Mouse (Mus musculus): ENCODE measurements around the gene Hspa4l. TPM values are rescaled to one million over a fixed set of nuclear protein-coding genes. Genes with fewer than 3 reads are reported as not detected.

Hspa4l gene
- total and polyA plus RNA-seq, 2 experiments from 2014 or later: 27.8 to 46.8 TPM

GRCm38 (mm10) chr3:40799530-40800372, 55.5 kb downstream of the Hspa4l start, which contains the start of gene Plk4:
Gene Plk4, plus strand, starts transcription at chr3:40800019.
- DNase-seq (ENCODE audit: low spot score): peak; percentile 99
- Histone ChIP-seq H3K4me1 (ENCODE audit: control insufficient read depth, insufficient read depth) (peaks cover 6% of the 10 kb centered on the region; the same call in 1 of the 2 replicates), H3K4me3 (ENCODE audit: low read depth, low read length) (peak within 1 kb of the TSS; percentile 92), H3K9ac (replicated peaks; ENCODE audit: low read depth, low read length) (peak within 1 kb of the TSS; percentile 77), H3K9me3 (replicated peaks; ENCODE audit: control insufficient read depth, low read length) (no peaks in the 10 kb centered on the region), H3K27me3 (ENCODE audit: control insufficient read depth, insufficient read depth, low read length) (no peaks in the 10 kb centered on the region), H3K27ac (ENCODE audit: low read depth) (peak within 1 kb of the TSS; percentile 83), H3K4me2 (ENCODE audit: low read depth, low read length) (peak within 1 kb of the TSS; percentile 87), H3K36me3 (replicated peaks; ENCODE audit: control insufficient read depth, insufficient read depth, low read length) (peaks cover under 1% of the 10 kb centered on the region)
- TF ChIP-seq CTCF (IDR thresholded peaks at IDR 0.05; ENCODE audit: low read depth) (no peak), EP300 (IDR thresholded peaks at IDR 0.05; ENCODE audit: low read depth) (0 out of 2 replicates have a peak, but pooled peaks have one; percentile 21)
- ATAC-seq (ENCODE audit: insufficient read depth, low read depth): peak; percentile 100
- 4% methylated on average over 65 of the region's 66 CpGs for WGBS

GRCm38 (mm10) chr3:40800373-40800823, 56.1 kb downstream of the Hspa4l start:
- WGBS: under 1% methylated on average over 34 of the region's 37 CpGs
- Histone ChIP-seq H3K36me3 (replicated peaks; ENCODE audit: control insufficient read depth, insufficient read depth, low read length) (peaks cover 7% of the 10 kb centered on the region), H3K4me2 (ENCODE audit: low read depth, low read length) (peak overlapping the region; percentile 87), H3K4me3 (ENCODE audit: low read depth, low read length) (peak overlapping the region; percentile 92), H3K27me3 (ENCODE audit: control insufficient read depth, insufficient read depth, low read length) (no peaks in the 10 kb centered on the region), H3K27ac (ENCODE audit: low read depth) (peak overlapping the region; percentile 63), H3K4me1 (ENCODE audit: control insufficient read depth, insufficient read depth) (peaks cover 6% of the 10 kb centered on the region; the same call in 1 of the 2 replicates), H3K9ac (replicated peaks; ENCODE audit: low read depth, low read length) (peak overlapping the region; percentile 77), H3K9me3 (replicated peaks; ENCODE audit: control insufficient read depth, low read length) (no peaks in the 10 kb centered on the region)
- peak; percentile 14 for DNase-seq (ENCODE audit: low spot score)
- ATAC-seq (ENCODE audit: insufficient read depth, low read depth): peak; percentile 43
- TF ChIP-seq CTCF (IDR thresholded peaks at IDR 0.05; ENCODE audit: low read depth) (no peak), EP300 (IDR thresholded peaks at IDR 0.05; ENCODE audit: low read depth) (no peak)

DNA sequence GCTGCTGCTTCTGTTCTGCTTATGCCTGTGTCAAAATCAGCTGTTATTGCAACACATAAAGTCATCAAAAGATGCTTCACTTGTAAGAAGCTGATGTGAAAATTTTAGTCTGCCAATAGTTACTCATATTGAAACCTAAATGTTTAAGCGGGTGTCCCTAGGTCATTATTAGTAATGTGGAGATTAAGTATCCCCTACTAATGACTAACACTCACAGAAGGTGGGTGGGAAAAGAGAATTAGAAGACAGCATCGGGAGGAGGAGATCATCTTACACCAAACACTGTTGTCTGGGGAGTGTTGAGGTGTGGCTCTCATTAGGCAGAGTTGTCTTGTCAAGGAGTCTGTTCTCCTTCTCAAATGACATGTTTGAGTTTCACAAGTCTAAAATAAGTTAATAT, 62.6 kb downstream of the Hspa4l start:
- ATAC-seq (ENCODE audit: insufficient read depth, low read depth) (no peak), DNase-seq (ENCODE audit: low spot score) (no peak)
- Histone ChIP-seq H3K9ac (replicated peaks; ENCODE audit: low read depth, low read length) (no peak overlapping the region), H3K4me2 (ENCODE audit: low read depth, low read length) (no peak overlapping the region), H3K9me3 (replicated peaks; ENCODE audit: control insufficient read depth, low read length) (no peaks in the 10 kb centered on the region), H3K36me3 (replicated peaks; ENCODE audit: control insufficient read depth, insufficient read depth, low read length) (peaks cover 48% of the 10 kb centered on the region), H3K27me3 (ENCODE audit: control insufficient read depth, insufficient read depth, low read length) (no peaks in the 10 kb centered on the region), H3K4me1 (ENCODE audit: control insufficient read depth, insufficient read depth) (no peaks in the 10 kb centered on the region), H3K27ac (ENCODE audit: low read depth) (no peak overlapping the region), H3K4me3 (ENCODE audit: low read depth, low read length) (no peak overlapping the region)
- TF ChIP-seq EP300 (IDR thresholded peaks at IDR 0.05; ENCODE audit: low read depth): no peak
- no peak for TF ChIP-seq CTCF (IDR thresholded peaks at IDR 0.05; ENCODE audit: low read depth)
- WGBS: 69% methylated on average over 2 of the region's 2 CpGs

GRCm38 (mm10) chr3:40808686-40809085, 64.4 kb downstream of the Hspa4l start:
- Histone ChIP-seq H3K27ac (ENCODE audit: low read depth) (no peak overlapping the region), H3K9me3 (replicated peaks; ENCODE audit: control insufficient read depth, low read length) (no peaks in the 10 kb centered on the region), H3K9ac (replicated peaks; ENCODE audit: low read depth, low read length) (no peak overlapping the region), H3K36me3 (replicated peaks; ENCODE audit: control insufficient read depth, insufficient read depth, low read length) (peaks cover 60% of the 10 kb centered on the region), H3K4me1 (ENCODE audit: control insufficient read depth, insufficient read depth) (no peaks in the 10 kb centered on the region), H3K27me3 (ENCODE audit: control insufficient read depth, insufficient read depth, low read length) (no peaks in the 10 kb centered on the region), H3K4me3 (ENCODE audit: low read depth, low read length) (no peak overlapping the region), H3K4me2 (ENCODE audit: low read depth, low read length) (no peak overlapping the region)
- DNase-seq (ENCODE audit: low spot score): no peak
- WGBS: 92% methylated on average over 10 of the region's 10 CpGs
- no peak for ATAC-seq (ENCODE audit: insufficient read depth, low read depth)
- TF ChIP-seq EP300 (IDR thresholded peaks at IDR 0.05; ENCODE audit: low read depth): no peak
- TF ChIP-seq CTCF (IDR thresholded peaks at IDR 0.05; ENCODE audit: low read depth): no peak

DNA sequence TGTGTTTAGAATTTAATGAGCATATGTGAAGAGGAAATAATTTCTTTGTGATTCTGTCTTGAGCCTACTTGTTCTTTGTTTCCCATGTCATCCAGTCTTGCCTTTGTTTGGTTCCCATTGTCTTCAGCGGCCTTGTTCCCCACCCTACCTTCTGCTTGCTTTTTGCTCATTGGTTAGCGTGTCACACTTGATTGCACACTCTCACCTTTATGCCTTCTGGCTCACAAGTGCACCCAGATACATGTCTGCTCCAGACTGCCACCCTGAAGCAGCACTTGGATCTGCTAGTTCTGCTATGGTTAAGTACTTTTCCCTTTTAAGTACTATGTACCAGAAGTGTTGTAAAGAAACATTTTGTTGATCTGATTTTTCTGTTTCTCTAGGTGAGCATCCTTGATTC, 65.6 kb downstream of the Hspa4l start:
- Histone ChIP-seq H3K4me3 (ENCODE audit: low read depth, low read length) (no peak overlapping the region), H3K27me3 (ENCODE audit: control insufficient read depth, insufficient read depth, low read length) (no peaks in the 10 kb centered on the region), H3K9me3 (replicated peaks; ENCODE audit: control insufficient read depth, low read length) (no peaks in the 10 kb centered on the region), H3K4me2 (ENCODE audit: low read depth, low read length) (no peak overlapping the region), H3K36me3 (replicated peaks; ENCODE audit: control insufficient read depth, insufficient read depth, low read length) (peaks cover 67% of the 10 kb centered on the region), H3K27ac (ENCODE audit: low read depth) (no peak overlapping the region), H3K4me1 (ENCODE audit: control insufficient read depth, insufficient read depth) (no peaks in the 10 kb centered on the region), H3K9ac (replicated peaks; ENCODE audit: low read depth, low read length) (no peak overlapping the region)
- DNase-seq (ENCODE audit: low spot score): no peak
- TF ChIP-seq EP300 (IDR thresholded peaks at IDR 0.05; ENCODE audit: low read depth): no peak
- TF ChIP-seq CTCF (IDR thresholded peaks at IDR 0.05; ENCODE audit: low read depth): no peak
- 84% methylated on average over 2 of the region's 2 CpGs for WGBS
- ATAC-seq (ENCODE audit: insufficient read depth, low read depth): no peak
